Mouse (Mus musculus) thymus, adult 2 months (tissue): ENCODE results near the gene Praf2.

Experiments
- CTCF ChIP-seq: fragments of 200-500 bp; IDR thresholded peaks from 2 replicates; pipeline ENCODE4 v1.5.1; 2012; ENCODE audit warnings: mild to moderate bottlenecking, control low read depth, low read length, moderate library complexity, borderline replicate concordance; ENCODE audit not compliant: control insufficient read depth, poor library complexity, insufficient read depth; ENCODE audit errors: extremely low read depth
- POLR2A ChIP-seq: fragments of 200-500 bp; IDR thresholded peaks from 2 replicates; pipeline ENCODE4 v1.6.1; 2012; ENCODE audit warnings: mild to moderate bottlenecking, low read length, control low read depth, moderate library complexity; ENCODE audit not compliant: control insufficient read depth, poor library complexity, insufficient read depth; ENCODE audit errors: extremely low read depth

DNA sequence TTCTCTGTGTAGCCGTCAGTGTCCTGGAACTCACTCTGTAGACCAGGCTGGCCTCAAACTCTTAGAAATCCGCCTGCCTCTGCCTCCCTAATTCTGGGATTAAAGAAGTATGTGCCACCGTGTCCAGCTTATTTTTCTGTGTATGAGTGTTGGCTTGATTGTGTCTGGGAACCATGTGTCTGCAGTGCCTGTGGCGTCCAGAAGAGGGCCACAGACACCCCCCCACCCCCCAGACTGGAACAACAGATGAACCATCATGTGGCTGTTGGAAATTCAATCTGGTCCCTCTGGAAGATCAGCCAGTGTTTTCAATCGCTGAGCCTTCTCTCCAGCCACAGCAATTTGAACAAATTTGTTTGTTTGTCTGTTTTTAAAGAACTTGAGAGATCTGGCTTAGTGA is 15.2 kb downstream of the Praf2 start:
- TF ChIP-seq POLR2A (no peak), CTCF (no peak)
